Mouse (Mus musculus): ENCODE data around the gene Zbtb7a. TPM values are rescaled to one million over a fixed set of nuclear protein-coding genes. Genes with fewer than 3 reads are reported as not detected.
A peak's percentile ranks its signal among the peaks of the same experiment; 100 is the strongest.

The Zbtb7a gene
- polyA plus RNA-seq, 1 experiment: 26.1 TPM

GRCm38 (mm10) chr10:81139529-81139846, 4.5 kb downstream of the Zbtb7a start:
- Histone ChIP-seq H3K27me3 (ENCODE audit: control insufficient read depth, insufficient read depth, insufficient read length) (no peaks in the 10 kb centered on the region), H3K36me3 (ENCODE audit: control insufficient read depth, insufficient read depth) (no peaks in the 10 kb centered on the region), H3K4me2 (ENCODE audit: low read depth) (peak overlapping the region; percentile 89), H3ac (ENCODE audit: control insufficient read depth, insufficient read length) (no peak overlapping the region), H3K79me2 (ENCODE audit: control insufficient read depth, insufficient read depth) (peaks cover 64% of the 10 kb centered on the region), H3K4me3 (peak overlapping the region; percentile 94)
- TF ChIP-seq CEBPB (IDR thresholded peaks at IDR 0.05; ENCODE audit: insufficient read depth, poor library complexity, severe bottlenecking): no peak
- no peak for TF ChIP-seq USF1 (IDR thresholded peaks at IDR 0.05; ENCODE audit: low read depth)
- TF ChIP-seq SRF (IDR thresholded peaks at IDR 0.05; ENCODE audit: control insufficient read depth, insufficient read length, low read depth): no peak
- no peak for TF ChIP-seq E2F4 (IDR thresholded peaks at IDR 0.05; ENCODE audit: insufficient read depth)
- TF ChIP-seq MYOD1 (IDR thresholded peaks at IDR 0.05; ENCODE audit: control insufficient read depth in 1 of 3, insufficient read length in 2 of 3, low read depth in 2 of 3): no peak
- no peak for TF ChIP-seq POLR2A (IDR thresholded peaks at IDR 0.05; ENCODE audit: insufficient read length, low read depth)
- TF ChIP-seq MAX (IDR thresholded peaks at IDR 0.05; ENCODE audit: low read depth): no peak
- no peak for TF ChIP-seq TCF3 (IDR thresholded peaks at IDR 0.05; ENCODE audit: insufficient read length, low read depth)
- no peak for TF ChIP-seq MYOG (IDR thresholded peaks at IDR 0.05; ENCODE audit: control insufficient read depth in 1 of 3, insufficient read depth in 1 of 3, insufficient read length in 2 of 3, low read depth in 2 of 3)
- TF ChIP-seq TCF12 (IDR thresholded peaks at IDR 0.05; ENCODE audit: insufficient read depth, poor library complexity, severe bottlenecking): no peak
- no peak for TF ChIP-seq POLR2AphosphoS2 (IDR thresholded peaks at IDR 0.05; ENCODE audit: insufficient read length, low read depth)

- Histone ChIP-seq H3K79me2 (ENCODE audit: control insufficient read depth, insufficient read depth) (peaks cover 66% of the 10 kb centered on the region), H3ac (ENCODE audit: control insufficient read depth, insufficient read length) (no peak overlapping the region), H3K36me3 (ENCODE audit: control insufficient read depth, insufficient read depth) (peaks cover 3% of the 10 kb centered on the region), H3K4me3 (peak overlapping the region; percentile 94), H3K4me2 (ENCODE audit: low read depth) (peak overlapping the region; percentile 89), H3K27me3 (ENCODE audit: control insufficient read depth, insufficient read depth, insufficient read length) (no peaks in the 10 kb centered on the region)
- TF ChIP-seq POLR2AphosphoS2 (IDR thresholded peaks at IDR 0.05; ENCODE audit: insufficient read length, low read depth) (no peak), TCF12 (IDR thresholded peaks at IDR 0.05; ENCODE audit: insufficient read depth, poor library complexity, severe bottlenecking) (no peak), MAX (IDR thresholded peaks at IDR 0.05; ENCODE audit: low read depth) (no peak), E2F4 (IDR thresholded peaks at IDR 0.05; ENCODE audit: insufficient read depth) (no peak), POLR2A (IDR thresholded peaks at IDR 0.05; ENCODE audit: insufficient read length, low read depth) (no peak), CEBPB (IDR thresholded peaks at IDR 0.05; ENCODE audit: insufficient read depth, poor library complexity, severe bottlenecking) (no peak), REST (IDR thresholded peaks at IDR 0.05; ENCODE audit: insufficient read depth, insufficient read length) (no peak), USF1 (IDR thresholded peaks at IDR 0.05; ENCODE audit: low read depth) (no peak)
Measured at GRCm38 (mm10) chr10:81140005-81140404, 5.0 kb downstream of the Zbtb7a start.

GRCm38 (mm10) chr10:81140717-81141454, 5.9 kb downstream of the Zbtb7a start:
- TF ChIP-seq POLR2AphosphoS2 (IDR thresholded peaks at IDR 0.05; ENCODE audit: insufficient read length, low read depth) (no peak), POLR2A (IDR thresholded peaks at IDR 0.05; ENCODE audit: insufficient read length, low read depth) (no peak), MYOG (IDR thresholded peaks at IDR 0.05; ENCODE audit: control insufficient read depth in 1 of 3, insufficient read depth in 1 of 3, insufficient read length in 2 of 3, low read depth in 2 of 3) (no peak), USF1 (IDR thresholded peaks at IDR 0.05; ENCODE audit: low read depth) (no peak), MYOD1 (IDR thresholded peaks at IDR 0.05; ENCODE audit: control insufficient read depth in 1 of 3, insufficient read length in 2 of 3, low read depth in 2 of 3) (no peak)
- Histone ChIP-seq H3K4me3 (peak overlapping the region; percentile 94), H3K4me2 (ENCODE audit: low read depth) (peak overlapping the region; percentile 89), H3K79me2 (ENCODE audit: control insufficient read depth, insufficient read depth) (peaks cover 75% of the 10 kb centered on the region), H3K36me3 (ENCODE audit: control insufficient read depth, insufficient read depth) (peaks cover 9% of the 10 kb centered on the region), H3ac (ENCODE audit: control insufficient read depth, insufficient read length) (no peak overlapping the region), H3K27me3 (ENCODE audit: control insufficient read depth, insufficient read depth, insufficient read length) (no peaks in the 10 kb centered on the region)

- Histone ChIP-seq H3K27me3 (ENCODE audit: control insufficient read depth, insufficient read depth, insufficient read length) (no peaks in the 10 kb centered on the region), H3K36me3 (ENCODE audit: control insufficient read depth, insufficient read depth) (peaks cover 9% of the 10 kb centered on the region), H3K79me2 (ENCODE audit: control insufficient read depth, insufficient read depth) (peaks cover 80% of the 10 kb centered on the region), H3K4me3 (peak overlapping the region; percentile 94), H3K4me2 (ENCODE audit: low read depth) (peak overlapping the region; percentile 89), H3ac (ENCODE audit: control insufficient read depth, insufficient read length) (no peak overlapping the region)
- TF ChIP-seq USF1 (IDR thresholded peaks at IDR 0.05; ENCODE audit: low read depth) (no peak), E2F4 (IDR thresholded peaks at IDR 0.05; ENCODE audit: insufficient read depth) (no peak), CEBPB (IDR thresholded peaks at IDR 0.05; ENCODE audit: insufficient read depth, poor library complexity, severe bottlenecking) (no peak), MAX (IDR thresholded peaks at IDR 0.05; ENCODE audit: low read depth) (no peak), MYOG (IDR thresholded peaks at IDR 0.05; ENCODE audit: control insufficient read depth in 1 of 3, insufficient read depth in 1 of 3, insufficient read length in 2 of 3, low read depth in 2 of 3) (no peak), TCF3 (IDR thresholded peaks at IDR 0.05; ENCODE audit: insufficient read length, low read depth) (no peak), MYOD1 (IDR thresholded peaks at IDR 0.05; ENCODE audit: control insufficient read depth in 1 of 3, insufficient read length in 2 of 3, low read depth in 2 of 3) (no peak), TCF12 (IDR thresholded peaks at IDR 0.05; ENCODE audit: insufficient read depth, poor library complexity, severe bottlenecking) (no peak), SRF (IDR thresholded peaks at IDR 0.05; ENCODE audit: control insufficient read depth, insufficient read length, low read depth) (no peak), REST (IDR thresholded peaks at IDR 0.05; ENCODE audit: insufficient read depth, insufficient read length) (no peak), POLR2AphosphoS2 (IDR thresholded peaks at IDR 0.05; ENCODE audit: insufficient read length, low read depth) (no peak), POLR2A (IDR thresholded peaks at IDR 0.05; ENCODE audit: insufficient read length, low read depth) (no peak)
Measured at GRCm38 (mm10) chr10:81141455-81142210, 6.6 kb downstream of the Zbtb7a start.

Data from myocyte (in vitro differentiated cells).